Mouse (Mus musculus): ENCODE data around the gene Wwp2. TPM values are rescaled to one million over a fixed set of nuclear protein-coding genes. Genes with fewer than 3 reads are reported as not detected.

Wwp2 gene
- polyA plus RNA-seq, 1 experiment from 2014 or later, result 41.5 TPM

GRCm38 (mm10) chr8:107522555-107522833 lies 86.3 kb downstream of the Wwp2 start:
- peaks cover 3% of the 10 kb centered on the region; the same call in 1 of the 2 replicates for H3K36me3 ChIP-seq (ENCODE audit: control insufficient read depth, insufficient read depth)
- peak; percentile 38; the same call in 1 of the 2 replicates for ATAC-seq
- H3K9me3 ChIP-seq (ENCODE audit: control insufficient read depth, low read length), result no peaks in the 10 kb centered on the region
- H3K9ac ChIP-seq (replicated peaks; ENCODE audit: low read depth, low read length), result no peak overlapping the region
- 59% methylated on average over 4 of the region's 4 CpGs for WGBS
- H3K27ac ChIP-seq (ENCODE audit: low read length), result no peak overlapping the region
- H3K4me2 ChIP-seq (ENCODE audit: low read length), result no peak overlapping the region
- H3K4me1 ChIP-seq (replicated peaks; ENCODE audit: control insufficient read depth, insufficient read depth, low read length), result no peaks in the 10 kb centered on the region
- no peaks in the 10 kb centered on the region for H3K27me3 ChIP-seq (replicated peaks; ENCODE audit: control insufficient read depth, insufficient read depth, low read length)
- H3K4me3 ChIP-seq (replicated peaks; ENCODE audit: low read length), result no peak overlapping the region

DNA sequence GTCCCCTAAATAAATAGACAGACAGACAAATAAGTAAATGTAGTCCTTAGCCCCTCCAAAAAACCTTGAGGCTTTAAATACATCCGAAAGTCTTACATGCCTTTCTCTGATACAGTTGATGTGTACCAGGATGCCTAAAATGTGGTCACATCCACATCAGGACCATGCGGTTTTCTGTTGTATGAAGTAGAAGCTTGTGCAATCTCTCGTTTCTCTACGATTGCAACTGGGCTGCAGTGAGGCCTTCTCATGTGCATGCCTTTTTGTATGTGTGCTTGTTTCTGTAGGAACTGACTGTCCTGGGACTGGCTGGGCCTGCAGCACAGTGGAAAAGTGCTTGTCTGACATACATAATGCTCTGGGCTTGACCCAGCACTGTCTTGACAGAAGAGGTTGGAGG lies 88.4 kb downstream of the Wwp2 start:
- H3K27ac ChIP-seq (ENCODE audit: low read length), result no peak overlapping the region
- H3K9ac ChIP-seq (replicated peaks; ENCODE audit: low read depth, low read length), result no peak overlapping the region
- no peaks in the 10 kb centered on the region for H3K27me3 ChIP-seq (replicated peaks; ENCODE audit: control insufficient read depth, insufficient read depth, low read length)
- ATAC-seq, result no peak
- no peak overlapping the region for H3K4me3 ChIP-seq (replicated peaks; ENCODE audit: low read length)
- H3K4me1 ChIP-seq (replicated peaks; ENCODE audit: control insufficient read depth, insufficient read depth, low read length), result no peaks in the 10 kb centered on the region
- H3K9me3 ChIP-seq (ENCODE audit: control insufficient read depth, low read length), result no peaks in the 10 kb centered on the region
- no peak overlapping the region for H3K4me2 ChIP-seq (ENCODE audit: low read length)
- no peaks in the 10 kb centered on the region for H3K36me3 ChIP-seq (ENCODE audit: control insufficient read depth, insufficient read depth)
- 94% methylated on average over 4 of the region's 4 CpGs for WGBS

- H3K9ac ChIP-seq (replicated peaks; ENCODE audit: low read depth, low read length), result no peak overlapping the region
- no peak for ATAC-seq
- no peaks in the 10 kb centered on the region for H3K36me3 ChIP-seq (ENCODE audit: control insufficient read depth, insufficient read depth)
- H3K4me3 ChIP-seq (replicated peaks; ENCODE audit: low read length), result no peak overlapping the region
- H3K4me2 ChIP-seq (ENCODE audit: low read length), result no peak overlapping the region
- no peak overlapping the region for H3K27ac ChIP-seq (ENCODE audit: low read length)
- no peaks in the 10 kb centered on the region for H3K27me3 ChIP-seq (replicated peaks; ENCODE audit: control insufficient read depth, insufficient read depth, low read length)
- no peaks in the 10 kb centered on the region for H3K4me1 ChIP-seq (replicated peaks; ENCODE audit: control insufficient read depth, insufficient read depth, low read length)
- 57% methylated on average over 6 of the region's 6 CpGs for WGBS
- H3K9me3 ChIP-seq (ENCODE audit: control insufficient read depth, low read length), result no peaks in the 10 kb centered on the region
Observed at GRCm38 (mm10) chr8:107528786-107529185, 92.6 kb downstream of the Wwp2 start.

GRCm38 (mm10) chr8:107537472-107537871 lies 101.3 kb downstream of the Wwp2 start:
- H3K9ac ChIP-seq (replicated peaks; ENCODE audit: low read depth, low read length), result no peak overlapping the region
- H3K27ac ChIP-seq (ENCODE audit: low read length), result no peak overlapping the region
- no peak for ATAC-seq
- no peaks in the 10 kb centered on the region for H3K9me3 ChIP-seq (ENCODE audit: control insufficient read depth, low read length)
- H3K36me3 ChIP-seq (ENCODE audit: control insufficient read depth, insufficient read depth), result no peaks in the 10 kb centered on the region
- no peaks in the 10 kb centered on the region for H3K4me1 ChIP-seq (replicated peaks; ENCODE audit: control insufficient read depth, insufficient read depth, low read length)
- WGBS, result 91% methylated on average over 4 of the region's 4 CpGs
- H3K4me2 ChIP-seq (ENCODE audit: low read length), result no peak overlapping the region
- H3K4me3 ChIP-seq (replicated peaks; ENCODE audit: low read length), result no peak overlapping the region
- no peaks in the 10 kb centered on the region for H3K27me3 ChIP-seq (replicated peaks; ENCODE audit: control insufficient read depth, insufficient read depth, low read length)

DNA sequence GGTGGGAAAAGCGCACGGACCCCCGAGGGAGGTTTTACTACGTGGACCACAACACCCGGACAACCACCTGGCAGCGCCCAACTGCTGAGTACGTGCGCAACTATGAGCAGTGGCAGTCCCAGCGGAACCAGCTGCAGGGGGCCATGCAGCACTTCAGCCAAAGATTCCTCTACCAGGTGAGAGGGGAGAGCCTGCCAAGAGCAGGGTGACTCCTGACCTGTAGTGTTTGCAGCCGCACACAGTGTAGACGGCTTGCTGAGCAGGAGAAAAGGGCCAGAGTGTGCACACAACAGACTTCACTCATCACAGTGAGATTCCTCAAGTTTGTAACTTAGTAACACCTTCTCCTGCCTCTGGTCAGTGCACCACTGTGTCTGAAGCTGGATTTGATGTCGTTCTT lies 104.5 kb downstream of the Wwp2 start:
- WGBS, result 88% methylated on average over 12 of the region's 12 CpGs
- no peaks in the 10 kb centered on the region for H3K4me1 ChIP-seq (replicated peaks; ENCODE audit: control insufficient read depth, insufficient read depth, low read length)
- ATAC-seq, result no peak
- H3K9ac ChIP-seq (replicated peaks; ENCODE audit: low read depth, low read length), result no peak overlapping the region
- no peak overlapping the region for H3K4me3 ChIP-seq (replicated peaks; ENCODE audit: low read length)
- no peaks in the 10 kb centered on the region for H3K9me3 ChIP-seq (ENCODE audit: control insufficient read depth, low read length)
- H3K27ac ChIP-seq (ENCODE audit: low read length), result no peak overlapping the region
- H3K36me3 ChIP-seq (ENCODE audit: control insufficient read depth, insufficient read depth), result no peaks in the 10 kb centered on the region
- no peak overlapping the region for H3K4me2 ChIP-seq (ENCODE audit: low read length)
- no peaks in the 10 kb centered on the region for H3K27me3 ChIP-seq (replicated peaks; ENCODE audit: control insufficient read depth, insufficient read depth, low read length)

GRCm38 (mm10) chr8:107541369-107541768 lies 105.2 kb downstream of the Wwp2 start:
- no peaks in the 10 kb centered on the region for H3K27me3 ChIP-seq (replicated peaks; ENCODE audit: control insufficient read depth, insufficient read depth, low read length)
- H3K9me3 ChIP-seq (ENCODE audit: control insufficient read depth, low read length), result no peaks in the 10 kb centered on the region
- H3K4me2 ChIP-seq (ENCODE audit: low read length), result no peak overlapping the region
- WGBS, result 86% methylated on average over 4 of the region's 4 CpGs
- H3K4me3 ChIP-seq (replicated peaks; ENCODE audit: low read length), result no peak overlapping the region
- no peaks in the 10 kb centered on the region for H3K4me1 ChIP-seq (replicated peaks; ENCODE audit: control insufficient read depth, insufficient read depth, low read length)
- H3K9ac ChIP-seq (replicated peaks; ENCODE audit: low read depth, low read length), result no peak overlapping the region
- no peaks in the 10 kb centered on the region for H3K36me3 ChIP-seq (ENCODE audit: control insufficient read depth, insufficient read depth)
- no peak for ATAC-seq
- H3K27ac ChIP-seq (ENCODE audit: low read length), result no peak overlapping the region

- H3K4me3 ChIP-seq (replicated peaks; ENCODE audit: low read length), result no peak overlapping the region
- H3K9ac ChIP-seq (replicated peaks; ENCODE audit: low read depth, low read length), result no peak overlapping the region
- H3K27me3 ChIP-seq (replicated peaks; ENCODE audit: control insufficient read depth, insufficient read depth, low read length), result no peaks in the 10 kb centered on the region
- no peaks in the 10 kb centered on the region for H3K4me1 ChIP-seq (replicated peaks; ENCODE audit: control insufficient read depth, insufficient read depth, low read length)
- H3K27ac ChIP-seq (ENCODE audit: low read length), result no peak overlapping the region
- WGBS, result 96% methylated on average over 3 of the region's 3 CpGs
- no peak for ATAC-seq
- H3K4me2 ChIP-seq (ENCODE audit: low read length), result no peak overlapping the region
- H3K36me3 ChIP-seq (ENCODE audit: control insufficient read depth, insufficient read depth), result no peaks in the 10 kb centered on the region
- no peaks in the 10 kb centered on the region for H3K9me3 ChIP-seq (ENCODE audit: control insufficient read depth, low read length)
Observed at GRCm38 (mm10) chr8:107542151-107542550, 106.0 kb downstream of the Wwp2 start.

DNA sequence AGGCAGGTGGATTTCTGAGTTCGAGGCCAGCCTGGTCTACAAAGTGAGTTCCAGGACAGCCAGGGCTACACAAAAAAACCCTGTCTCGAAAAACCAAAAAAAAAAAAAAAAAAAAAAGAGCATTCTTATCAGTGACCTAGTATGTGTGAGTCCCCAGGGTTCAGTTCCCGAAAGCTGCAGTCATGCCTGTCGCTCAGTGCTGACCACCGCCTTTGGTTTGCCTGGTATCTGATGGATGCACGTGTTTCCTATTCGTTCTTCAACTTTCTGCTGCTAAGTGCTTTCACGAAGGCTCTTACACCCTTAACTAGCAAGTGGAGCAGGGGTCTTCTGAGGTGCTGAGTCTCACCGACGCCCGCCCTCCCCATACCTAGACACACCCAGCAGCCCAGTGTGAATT lies 107.5 kb downstream of the Wwp2 start:
- H3K9ac ChIP-seq (replicated peaks; ENCODE audit: low read depth, low read length), result no peak overlapping the region
- H3K4me2 ChIP-seq (ENCODE audit: low read length), result no peak overlapping the region
- ATAC-seq, result no peak
- no peaks in the 10 kb centered on the region for H3K4me1 ChIP-seq (replicated peaks; ENCODE audit: control insufficient read depth, insufficient read depth, low read length)
- WGBS, result 97% methylated on average over 10 of the region's 11 CpGs
- H3K36me3 ChIP-seq (ENCODE audit: control insufficient read depth, insufficient read depth), result no peaks in the 10 kb centered on the region
- no peaks in the 10 kb centered on the region for H3K27me3 ChIP-seq (replicated peaks; ENCODE audit: control insufficient read depth, insufficient read depth, low read length)
- no peak overlapping the region for H3K27ac ChIP-seq (ENCODE audit: low read length)
- H3K4me3 ChIP-seq (replicated peaks; ENCODE audit: low read length), result no peak overlapping the region
- H3K9me3 ChIP-seq (ENCODE audit: control insufficient read depth, low read length), result no peaks in the 10 kb centered on the region

GRCm38 (mm10) chr8:107544211-107544610 lies 108.0 kb downstream of the Wwp2 start:
- H3K4me2 ChIP-seq (ENCODE audit: low read length), result no peak overlapping the region
- no peak overlapping the region for H3K9ac ChIP-seq (replicated peaks; ENCODE audit: low read depth, low read length)
- H3K27me3 ChIP-seq (replicated peaks; ENCODE audit: control insufficient read depth, insufficient read depth, low read length), result no peaks in the 10 kb centered on the region
- WGBS, result 74% methylated on average over 8 of the region's 8 CpGs
- no peaks in the 10 kb centered on the region for H3K36me3 ChIP-seq (ENCODE audit: control insufficient read depth, insufficient read depth)
- H3K4me1 ChIP-seq (replicated peaks; ENCODE audit: control insufficient read depth, insufficient read depth, low read length), result no peaks in the 10 kb centered on the region
- no peak overlapping the region for H3K4me3 ChIP-seq (replicated peaks; ENCODE audit: low read length)
- H3K9me3 ChIP-seq (ENCODE audit: control insufficient read depth, low read length), result no peaks in the 10 kb centered on the region
- no peak for ATAC-seq
- H3K27ac ChIP-seq (ENCODE audit: low read length), result no peak overlapping the region

GRCm38 (mm10) chr8:107544651-107545174 lies 108.5 kb downstream of the Wwp2 start:
- Histone ChIP-seq H3K4me2 (ENCODE audit: low read length) (no peak overlapping the region), H3K4me1 (replicated peaks; ENCODE audit: control insufficient read depth, insufficient read depth, low read length) (no peaks in the 10 kb centered on the region), H3K4me3 (replicated peaks; ENCODE audit: low read length) (no peak overlapping the region), H3K27ac (ENCODE audit: low read length) (no peak overlapping the region), H3K9me3 (ENCODE audit: control insufficient read depth, low read length) (no peaks in the 10 kb centered on the region), H3K36me3 (ENCODE audit: control insufficient read depth, insufficient read depth) (no peaks in the 10 kb centered on the region), H3K9ac (replicated peaks; ENCODE audit: low read depth, low read length) (no peak overlapping the region), H3K27me3 (replicated peaks; ENCODE audit: control insufficient read depth, insufficient read depth, low read length) (no peaks in the 10 kb centered on the region)
- ATAC-seq, result no peak; the same call in 1 of the 2 replicates
- 56% methylated on average over 10 of the region's 10 CpGs for WGBS
